Mouse (Mus musculus): ENCODE measurements at regions not wholly inside any gene's neighbourhood (a gene's known extent, or its start where the extent isn't known, plus 50 kb on each side); places are given as distances from the start of the nearest gene placed in this dataset.
"Not testable (repeated sequence)": the region's sequence is repeated elsewhere in the genome, so short reads cannot be mapped to it uniquely, and the experiment has no call there.

GRCm38 (mm10) chrX:135112109-135112508 is 65.3 kb downstream of the Gm15023 start:
- not testable (repeated sequence) for DNase-seq

GRCm38 (mm10) chrX:135110866-135111265 is 66.6 kb downstream of the Gm15023 start:
- DNase-seq = peak; percentile 55

- no peak for DNase-seq
Measured at GRCm38 (mm10) chrX:135101594-135101993, 75.8 kb downstream of the Gm15023 start.

- no peak for DNase-seq
Measured at GRCm38 (mm10) chrX:135098101-135098500, 79.3 kb downstream of the Gm15023 start.

- DNase-seq = no peak
Measured at GRCm38 (mm10) chrX:135096206-135096605, 81.2 kb downstream of the Gm15023 start.

GRCm38 (mm10) chrX:135091074-135091473 is 82.1 kb upstream of the Zmat1 start:
- peak; percentile 51 for DNase-seq

- peak; percentile 38 for DNase-seq
Measured at GRCm38 (mm10) chrX:135087068-135087579, 78.1 kb upstream of the Zmat1 start.

- not testable (repeated sequence) for DNase-seq
Measured at GRCm38 (mm10) chrX:135086564-135086963, 77.6 kb upstream of the Zmat1 start.

- not testable (repeated sequence) for DNase-seq
Measured at GRCm38 (mm10) chrX:135085770-135086553, 77.0 kb upstream of the Zmat1 start.

- no peak for DNase-seq
Measured at GRCm38 (mm10) chrX:135080380-135081158, 71.6 kb upstream of the Zmat1 start.

GRCm38 (mm10) chrX:135079388-135079787 is 70.4 kb upstream of the Zmat1 start:
- DNase-seq = no peak

GRCm38 (mm10) chrX:135075903-135076302 is 66.9 kb upstream of the Zmat1 start:
- no peak for DNase-seq

GRCm38 (mm10) chrX:135069448-135069847 is 60.4 kb upstream of the Zmat1 start:
- no peak for DNase-seq

- no peak for DNase-seq
Measured at GRCm38 (mm10) chrX:135060184-135060583, 51.2 kb upstream of the Zmat1 start.

GRCm38 (mm10) chrX:135058949-135059348 is 49.9 kb upstream of the Zmat1 start:
- no peak for DNase-seq

Data from liver (tissue).